Comparison of ENCODE assay signal across 21 mouse cellular contexts in genomic region chr13:95997294-95997693, GRCm38 (mm10).
DNase-seq lines count a peak whose midpoint lies in the region; ATAC-seq and TF ChIP-seq lines count a peak whose summit lies in the region.
"Had no signal": no experiment of that assay in that cellular context is flagged by ENCODE, and none has a peak within 500 bp of the region (broad histone marks: within the 10 kb centered on the region; RNA-seq: fewer than 3 reads in every experiment).

No protein-coding gene starts in this region.

- no peak for TF ChIP-seq EP300 in lung, postnatal 0 days (IDR thresholded peaks at IDR 0.05)
- TF ChIP-seq EP300 in CH12.LX (IDR thresholded peaks at IDR 0.05; ENCODE audit: low read length), result no peak

- H3K27me3 ChIP-seq in hindbrain, postnatal 0 days (ENCODE audit: insufficient read depth, low read length), result no peaks in the 10 kb centered on the region
- H3K27me3 ChIP-seq in hindbrain, embryonic 14.5 days (ENCODE audit: control insufficient read depth, insufficient read depth, low read length), result no peaks in the 10 kb centered on the region
- H3K27me3 ChIP-seq in lung, postnatal 0 days (replicated peaks; ENCODE audit: insufficient read depth, low read length), result no peaks in the 10 kb centered on the region
- no peaks in the 10 kb centered on the region for H3K27me3 ChIP-seq in CH12.LX (replicated peaks)
- no peaks in the 10 kb centered on the region for H3K27me3 ChIP-seq in splenic B cell, adult 2 months (ENCODE audit: control insufficient read depth, insufficient read depth, low read length, poor library complexity, severe bottlenecking)
- H3K27me3 ChIP-seq: liver, embryonic 13.5 days had no signal

- no peak for DNase-seq in hindbrain, postnatal 0 days (ENCODE audit: low spot score)
- no peak for DNase-seq in hindbrain, embryonic 14.5 days (ENCODE audit: low spot score)
- no peak for DNase-seq in lung, postnatal 0 days (ENCODE audit: low spot score)
- DNase-seq in lung, postnatal 4 days, result no peak
- DNase-seq in CH12.LX (ENCODE audit: extremely low read depth), result no peak
- DNase-seq in splenic B cell, adult 2 months (ENCODE audit: low read depth, low spot score), result peak; percentile 8
- no peak for DNase-seq in adrenal gland, postnatal 25 days
- DNase-seq: adrenal gland, postnatal 14 days; cerebellum, adult 18-20 months; cerebellum, postnatal 25 days; heart, adult 11 months; heart, postnatal 4 days; kidney, adult 11 months; kidney, postnatal 10 days; liver, embryonic 13.5 days; lung, postnatal 14 days; right cerebral cortex, postnatal 25 days had no signal

- no peak overlapping the region for H3K4me2 ChIP-seq in hindbrain, postnatal 0 days (ENCODE audit: low read depth, low read length)
- H3K4me2 ChIP-seq in hindbrain, embryonic 14.5 days (replicated peaks), result no peak overlapping the region
- no peak overlapping the region for H3K4me2 ChIP-seq in lung, postnatal 0 days (replicated peaks; ENCODE audit: low read depth, low read length)
- H3K4me2 ChIP-seq in CH12.LX (ENCODE audit: insufficient read depth, low read depth, poor library complexity, severe bottlenecking), result no peak overlapping the region
- H3K4me2 ChIP-seq: liver, embryonic 13.5 days; midbrain, embryonic 15.5 days had no signal

- 52% methylated on average over 2 of the region's 2 CpGs for WGBS in hindbrain, postnatal 0 days
- 52% methylated on average over 2 of the region's 2 CpGs for WGBS in hindbrain, embryonic 14.5 days
- WGBS in lung, postnatal 0 days, result 51% methylated on average over 2 of the region's 2 CpGs

- H3K79me2 ChIP-seq in CH12.LX (replicated peaks; ENCODE audit: control insufficient read depth, extremely low read depth, insufficient read depth, poor library complexity, severe bottlenecking), result no peaks in the 10 kb centered on the region

- H3K4me3 ChIP-seq in hindbrain, postnatal 0 days (ENCODE audit: low read length), result no peak overlapping the region
- H3K4me3 ChIP-seq in hindbrain, embryonic 14.5 days (replicated peaks; ENCODE audit: low read length), result no peak overlapping the region
- H3K4me3 ChIP-seq in lung, postnatal 0 days (ENCODE audit: low read depth, low read length), result no peak overlapping the region
- H3K4me3 ChIP-seq in CH12.LX (replicated peaks in 1 of 3; ENCODE audit: low read depth in 2 of 3, low read length in 2 of 3, poor library complexity in 1 of 3), result no peak overlapping the region
- H3K4me3 ChIP-seq: forebrain, embryonic 10.5 days; liver, embryonic 13.5 days; megakaryocyte, embryonic 14.5 days; midbrain, embryonic 15.5 days had no signal

- no peaks in the 10 kb centered on the region for H3K36me3 ChIP-seq in hindbrain, postnatal 0 days (ENCODE audit: insufficient read depth, low read length)
- H3K36me3 ChIP-seq in hindbrain, embryonic 14.5 days (replicated peaks; ENCODE audit: control insufficient read depth, insufficient read depth), result no peaks in the 10 kb centered on the region
- no peaks in the 10 kb centered on the region for H3K36me3 ChIP-seq in lung, postnatal 0 days (ENCODE audit: insufficient read depth, low read length)
- no peaks in the 10 kb centered on the region for H3K36me3 ChIP-seq in CH12.LX (replicated peaks in 1 of 2; ENCODE audit: control insufficient read depth in 1 of 2, insufficient read depth in 1 of 2, low read length in 1 of 2)
- no peaks in the 10 kb centered on the region for H3K36me3 ChIP-seq in splenic B cell, adult 2 months (ENCODE audit: control insufficient read depth, insufficient read depth, low read length, poor library complexity, severe bottlenecking)
- H3K36me3 ChIP-seq: forebrain, embryonic 10.5 days; liver, embryonic 13.5 days; midbrain, embryonic 15.5 days had no signal

- no peak for TF ChIP-seq RAD21 in CH12.LX (IDR thresholded peaks at IDR 0.05; ENCODE audit: low read depth, low read length)

- peak; percentile 35 for TF ChIP-seq CTCF in hindbrain, postnatal 0 days (IDR thresholded peaks at IDR 0.05; ENCODE audit: low read depth)
- TF ChIP-seq CTCF in lung, postnatal 0 days (IDR thresholded peaks at IDR 0.05), result peak; percentile 10; the same call in 1 of the 2 replicates
- peak; percentile 22 to 38; a peak in 3 of 4 replicates for TF ChIP-seq CTCF in CH12.LX (conservative IDR thresholded peaks at IDR 0.05 in 1 of 2, IDR thresholded peaks at IDR 0.05 in 1 of 2; ENCODE audit: low read depth in 2 of 2, low read length in 2 of 2)

- no peak for ATAC-seq in hindbrain, postnatal 0 days
- ATAC-seq in hindbrain, embryonic 14.5 days (ENCODE audit: low FRiP score), result no peak
- ATAC-seq in lung, postnatal 0 days, result no peak
- ATAC-seq: hindbrain, embryonic 16.5 days; midbrain, embryonic 15.5 days had no signal

- TF ChIP-seq POLR2A in CH12.LX (IDR thresholded peaks at IDR 0.05; ENCODE audit: low read depth, low read length), result no peak

- H3K4me1 ChIP-seq in hindbrain, postnatal 0 days (ENCODE audit: insufficient read depth, low read length), result peaks cover 3% of the 10 kb centered on the region; the same call in 1 of the 2 replicates
- peaks cover 9% of the 10 kb centered on the region for H3K4me1 ChIP-seq in hindbrain, embryonic 14.5 days (replicated peaks; ENCODE audit: control insufficient read depth, insufficient read depth, low read length)
- H3K4me1 ChIP-seq in lung, postnatal 0 days (ENCODE audit: insufficient read depth, low read depth, low read length), result no peaks in the 10 kb centered on the region
- H3K4me1 ChIP-seq in CH12.LX (ENCODE audit: control insufficient read depth in 1 of 2, insufficient read depth in 2 of 2), result peaks cover 7 to 18% of the 10 kb centered on the region in 2 experiments
- H3K4me1 ChIP-seq: liver, embryonic 13.5 days had no signal

- H3K9ac ChIP-seq in hindbrain, postnatal 0 days (replicated peaks; ENCODE audit: low read length), result no peak overlapping the region
- no peak overlapping the region for H3K9ac ChIP-seq in hindbrain, embryonic 14.5 days
- H3K9ac ChIP-seq in lung, postnatal 0 days (replicated peaks; ENCODE audit: low read depth), result no peak overlapping the region
- no peak overlapping the region for H3K9ac ChIP-seq in CH12.LX (ENCODE audit: insufficient read depth, low read depth)
- H3K9ac ChIP-seq: liver, embryonic 13.5 days; midbrain, embryonic 15.5 days had no signal

- H3K9me3 ChIP-seq in hindbrain, postnatal 0 days (ENCODE audit: low read length), result no peaks in the 10 kb centered on the region
- H3K9me3 ChIP-seq in hindbrain, embryonic 14.5 days (ENCODE audit: control insufficient read depth, low read length), result no peaks in the 10 kb centered on the region
- no peaks in the 10 kb centered on the region for H3K9me3 ChIP-seq in lung, postnatal 0 days (ENCODE audit: low read length)
- peaks cover 3% of the 10 kb centered on the region for H3K9me3 ChIP-seq in CH12.LX (replicated peaks; ENCODE audit: low read length)
- H3K9me3 ChIP-seq: midbrain, embryonic 15.5 days had no signal

- in situ Hi-C loops in CH12.LX (cut with MboI; ENCODE audit: low pct_ligation_motif_present, low pct_unique_long_range_greater_than_20kb, low sequenced_read_pairs), result no loop called here

- dilution Hi-C loops in CH12.LX (cut with MboI; ENCODE audit: extremely low pct_ligation_motif_present, extremely low pct_unique_long_range_greater_than_20kb, low sequenced_read_pairs), result no loop called here

- H3K27ac ChIP-seq in hindbrain, postnatal 0 days, result no peak overlapping the region
- H3K27ac ChIP-seq in hindbrain, embryonic 14.5 days, result no peak overlapping the region
- H3K27ac ChIP-seq in lung, postnatal 0 days (ENCODE audit: low read length), result no peak overlapping the region
- H3K27ac ChIP-seq in CH12.LX (ENCODE audit: insufficient read depth, low read depth), result no peak overlapping the region
- H3K27ac ChIP-seq: forebrain, embryonic 10.5 days; liver, embryonic 13.5 days; midbrain, embryonic 15.5 days had no signal

TF ChIP-seq in CH12.LX, 34 proteins besides CTCF, POLR2A, EP300 and RAD21:
- TF ChIP-seq RCOR1 (conservative IDR thresholded peaks at IDR 0.05; ENCODE audit: low read depth, low read length) (no peak), E2F4 (IDR thresholded peaks at IDR 0.05; ENCODE audit: insufficient replicate concordance, low read depth, low read length) (no peak), USF1 (IDR thresholded peaks at IDR 0.05; ENCODE audit: low read depth, low read length) (no peak), USF2 (conservative IDR thresholded peaks at IDR 0.05; ENCODE audit: low read depth, low read length) (no peak), KAT2A (IDR thresholded peaks at IDR 0.05; ENCODE audit: insufficient replicate concordance, low read length) (no peak), ETS1 (conservative IDR thresholded peaks at IDR 0.05; ENCODE audit: low read depth, low read length) (no peak), UBTF (IDR thresholded peaks at IDR 0.05; ENCODE audit: low read depth, low read length) (no peak), MEF2A (IDR thresholded peaks at IDR 0.05; ENCODE audit: borderline replicate concordance, low read depth, low read length) (no peak), CHD2 (IDR thresholded peaks at IDR 0.05; ENCODE audit: low read length) (no peak)
TF ChIP-seq in CH12.LX: peak in this region for 0.
